Mouse (Mus musculus) hindbrain, embryonic 10.5 days (tissue): ENCODE measurements around the gene Vps37d. TPM values are rescaled to one million over a fixed set of nuclear protein-coding genes. Genes with fewer than 3 reads are reported as not detected.
A peak's percentile ranks its signal among the peaks of the same experiment; 100 is the strongest.
"Not testable (repeated sequence)": the region's sequence is repeated elsewhere in the genome, so short reads cannot be mapped to it uniquely, and the experiment has no call there.

Experiments used
- DNase-seq: peaks from one replicate; pipeline ENCODE4 v3.0.0-alpha.2; 2017; ENCODE audit warnings: low spot score
- H3K27ac ChIP-seq: fragments of 300-500 bp; sonication (generic); 2 replicates; pipeline ENCODE4 v1.5.1; 2016; ENCODE audit warnings: mild to moderate bottlenecking, moderate library complexity
- H3K27me3 ChIP-seq: fragments of 300-500 bp; sonication (generic); 2 replicates; pipeline ENCODE4 v1.6.1; 2016; ENCODE audit warnings: mild to moderate bottlenecking; ENCODE audit not compliant: poor library complexity, insufficient read depth, severe bottlenecking
- H3K36me3 ChIP-seq: fragments of 300-500 bp; sonication (generic); 2 replicates; pipeline ENCODE4 v1.6.1; 2016; ENCODE audit warnings: mild to moderate bottlenecking, moderate library complexity
- H3K4me1 ChIP-seq: fragments of 300-500 bp; sonication (generic); replicated peaks from 2 replicates; pipeline ENCODE4 v1.6.1; 2016; ENCODE audit warnings: mild to moderate bottlenecking
- H3K4me3 ChIP-seq: fragments of 300-500 bp; sonication (generic); 2 replicates; pipeline ENCODE4 v1.5.1; 2016; ENCODE audit warnings: mild to moderate bottlenecking, moderate library complexity
- H3K9me3 ChIP-seq: fragments of 300-500 bp; sonication (generic); 2 replicates; pipeline ENCODE4 v1.6.1; 2016; ENCODE audit warnings: mild to moderate bottlenecking, moderate library complexity
- WGBS: fragments of 180-500 bp; shearing (Covaris S2); methylation state at CpG from one replicate; pipeline ENCODE4 v1.1.7; 2016; 5-methylcytosine and 5-hydroxymethylcytosine counted together
- polyA plus RNA-seq: library from polyadenylated mRNA; unstranded; fragments of >200 nt; fragmentation: Nextera tagmentation; extraction: Ambion mirVana; gene quantifications from 2 replicates; pipeline ENCODE4 v1.2.1, GENCODE M21; 2016

The Vps37d gene
- polyA plus RNA-seq, 1 experiment from 2014 or later: 19.2 TPM

- WGBS: 90% methylated on average over 2 of the region's 2 CpGs
- DNase-seq: no peak
- no peak overlapping the region for H3K27ac ChIP-seq
- H3K27me3 ChIP-seq: peaks cover 3% of the 10 kb centered on the region; the same call in 1 of the 2 replicates
- no peaks in the 10 kb centered on the region for H3K9me3 ChIP-seq
- H3K4me3 ChIP-seq: no peak overlapping the region
- H3K4me1 ChIP-seq: peaks cover 28% of the 10 kb centered on the region
- H3K36me3 ChIP-seq: peaks cover 56% of the 10 kb centered on the region
Measured at GRCm38 (mm10) chr5:135072061-135072460, 6.0 kb downstream of the Vps37d start.

DNA sequence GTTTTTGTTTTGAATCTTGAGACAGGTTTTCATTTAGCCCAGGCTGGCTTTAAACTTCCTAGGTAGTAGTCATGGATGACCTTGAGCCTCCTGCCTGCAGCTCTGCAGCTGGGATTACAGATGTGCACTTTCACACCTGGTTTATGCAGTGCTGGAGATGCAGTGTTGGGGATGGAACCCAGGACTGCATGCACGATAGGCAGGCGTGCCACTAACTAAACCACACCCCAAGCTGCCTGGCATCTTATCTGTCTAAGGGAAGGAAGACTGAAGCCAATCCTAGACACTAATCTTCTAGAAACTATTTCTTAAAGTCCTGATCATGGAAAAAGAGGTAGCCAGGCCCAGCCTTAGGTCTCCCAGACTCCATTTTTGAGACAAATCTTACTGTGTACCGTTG, 7.6 kb downstream of the Vps37d start:
- H3K4me3 ChIP-seq: no peak overlapping the region
- H3K4me1 ChIP-seq: peaks cover 26% of the 10 kb centered on the region
- DNase-seq: no peak
- H3K27ac ChIP-seq: no peak overlapping the region
- 86% methylated on average over 3 of the region's 3 CpGs for WGBS
- peaks cover 3% of the 10 kb centered on the region; the same call in 1 of the 2 replicates for H3K27me3 ChIP-seq
- H3K36me3 ChIP-seq: peaks cover 61% of the 10 kb centered on the region
- no peaks in the 10 kb centered on the region for H3K9me3 ChIP-seq

GRCm38 (mm10) chr5:135066008-135066407, 12.1 kb downstream of the Vps37d start:
- 0 out of 2 replicates have a peak overlapping the region, but pooled peaks have one; percentile 84 for H3K4me3 ChIP-seq
- no peak overlapping the region for H3K27ac ChIP-seq
- WGBS: 91% methylated on average over 3 of the region's 3 CpGs
- DNase-seq: no peak
- peaks cover 28% of the 10 kb centered on the region for H3K4me1 ChIP-seq
- H3K9me3 ChIP-seq: no peaks in the 10 kb centered on the region
- H3K36me3 ChIP-seq: peaks cover 51% of the 10 kb centered on the region
- H3K27me3 ChIP-seq: no peaks in the 10 kb centered on the region

DNA sequence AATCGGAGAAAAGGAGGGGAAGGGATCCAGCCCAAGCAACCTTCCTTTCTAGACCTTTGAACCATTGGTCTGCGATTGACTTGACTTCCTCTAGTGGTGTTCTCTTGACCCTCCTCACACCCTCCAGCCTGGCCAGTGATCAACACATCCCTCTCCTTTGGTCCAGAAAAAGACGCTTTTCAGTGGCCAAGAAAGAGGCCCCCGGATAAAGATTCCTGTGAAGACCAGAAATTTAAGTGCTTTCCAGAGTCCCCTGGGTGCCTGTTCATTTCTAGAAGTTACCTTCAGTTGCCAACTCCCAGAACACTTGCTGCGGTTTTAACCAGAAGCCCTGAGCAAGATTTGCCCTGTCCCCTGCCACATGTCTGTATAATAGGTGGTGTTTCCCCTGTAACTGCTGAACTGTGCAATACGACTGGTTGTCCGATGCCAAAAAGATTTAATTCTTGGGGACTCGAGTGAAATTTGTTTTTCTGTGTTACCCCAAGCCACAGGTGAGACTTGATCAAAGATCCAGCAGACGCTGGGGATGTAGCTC, 13.1 kb downstream of the Vps37d start, which contains the start of gene Bud23:
TSS of gene Bud23 (minus strand) at position 51 of the 538 bp plus-strand sequence.
- Histone ChIP-seq H3K4me1 (peaks cover 28% of the 10 kb centered on the region), H3K27ac (peak within 1 kb of the TSS; percentile 85), H3K36me3 (peaks cover 55% of the 10 kb centered on the region), H3K4me3 (peak within 1 kb of the TSS; percentile 84)
- H3K9me3 ChIP-seq, H3K27me3 ChIP-seq, DNase-seq: not testable (repeated sequence)
- 75% methylated on average over 9 of the region's 9 CpGs for WGBS

DNA sequence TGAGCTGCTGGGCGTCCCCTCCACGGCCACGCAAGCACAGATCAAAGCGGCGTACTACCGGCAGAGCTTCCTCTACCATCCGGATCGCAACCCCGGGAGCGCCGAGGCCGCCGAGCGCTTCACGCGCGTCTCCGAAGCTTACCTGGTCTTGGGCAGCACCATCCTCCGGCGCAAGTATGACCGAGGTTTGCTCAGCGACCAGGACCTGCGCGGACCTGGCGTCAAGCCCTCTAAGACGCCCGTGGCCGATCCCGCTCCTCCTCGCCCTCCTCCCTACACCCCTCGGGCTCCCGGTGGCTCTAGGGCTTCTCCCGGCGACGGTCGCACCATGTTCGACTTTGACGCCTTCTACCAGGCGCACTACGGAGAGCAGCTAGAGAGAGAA, 13.7 kb downstream of the Vps37d start:
- DNase-seq: no peak
- Histone ChIP-seq H3K4me1 (peaks cover 28% of the 10 kb centered on the region), H3K9me3 (no peaks in the 10 kb centered on the region), H3K27me3 (no peaks in the 10 kb centered on the region), H3K27ac (peak overlapping the region; percentile 85), H3K4me3 (peak overlapping the region; percentile 84), H3K36me3 (peaks cover 61% of the 10 kb centered on the region)
- WGBS: under 1% methylated on average over 40 of the region's 40 CpGs

DNA sequence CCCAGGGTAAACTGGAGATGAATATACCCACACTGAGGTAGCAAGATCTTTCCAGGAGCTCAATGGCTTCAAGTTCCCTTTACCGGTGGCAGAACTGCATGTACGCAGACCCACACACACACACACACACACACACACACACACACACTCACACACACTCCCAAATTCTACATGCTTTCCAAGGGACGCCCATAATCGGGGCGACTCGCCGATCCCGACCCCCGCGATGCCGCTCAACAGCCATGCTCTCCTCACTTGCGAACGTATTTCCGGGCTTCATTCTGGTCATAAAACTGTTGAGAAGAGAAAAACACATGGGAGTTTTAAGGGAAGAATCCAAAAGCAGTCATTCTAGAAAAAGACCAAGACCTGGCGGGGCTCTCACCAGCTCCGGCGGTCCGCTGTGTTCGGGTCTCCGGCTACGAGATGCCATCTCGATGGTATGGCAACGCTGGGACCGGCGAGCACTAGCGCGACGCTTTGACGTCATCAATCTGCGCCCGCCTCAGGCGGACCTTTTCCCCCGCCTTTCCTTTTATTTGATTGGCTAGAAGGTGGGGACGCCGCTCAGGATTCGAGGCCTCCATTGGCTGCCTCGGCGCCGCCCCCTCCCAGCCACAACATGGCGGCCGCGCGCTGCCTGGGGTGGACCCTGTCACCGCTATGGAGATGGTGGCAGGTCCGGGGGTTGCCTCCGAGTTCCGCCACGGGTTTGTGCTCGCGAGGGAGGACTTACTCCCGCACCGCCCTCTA, 14.3 kb downstream of the Vps37d start, which contains the start of gene Dnajc30:
TSS of gene Dnajc30 (plus strand) at position 574 of the 753 bp plus-strand sequence.
- H3K27ac ChIP-seq: peak within 1 kb of the TSS; percentile 85
- DNase-seq: peak; percentile 97
- peaks cover 67% of the 10 kb centered on the region for H3K36me3 ChIP-seq
- H3K9me3 ChIP-seq: no peaks in the 10 kb centered on the region
- H3K4me3 ChIP-seq: peak within 1 kb of the TSS; percentile 84
- no peaks in the 10 kb centered on the region for H3K27me3 ChIP-seq
- peaks cover 28% of the 10 kb centered on the region for H3K4me1 ChIP-seq
- WGBS: under 1% methylated on average over 52 of the region's 52 CpGs

DNA sequence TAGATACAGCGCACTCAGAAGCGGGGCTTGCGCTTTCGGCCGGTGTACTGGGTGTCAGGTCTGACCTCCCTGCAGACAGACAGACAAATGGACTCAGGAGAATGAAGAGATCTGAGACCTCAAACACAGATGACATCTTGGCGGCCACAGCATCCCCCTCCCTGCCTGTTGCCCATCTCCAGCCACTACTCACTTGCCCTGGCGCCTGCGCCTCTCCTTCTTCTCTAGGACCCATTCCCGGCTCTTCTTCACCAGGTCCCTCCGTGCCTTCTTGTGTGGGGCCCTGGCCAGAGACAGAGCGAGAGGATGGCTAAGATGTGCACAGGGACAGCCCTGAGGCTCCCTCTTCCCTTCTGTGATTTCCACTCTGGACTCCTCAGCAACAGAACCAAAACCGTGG, 24.7 kb downstream of the Vps37d start:
- Histone ChIP-seq H3K27me3 (no peaks in the 10 kb centered on the region), H3K4me1 (no peaks in the 10 kb centered on the region), H3K36me3 (peaks cover 96% of the 10 kb centered on the region), H3K27ac (no peak overlapping the region), H3K9me3 (no peaks in the 10 kb centered on the region), H3K4me3 (no peak overlapping the region)
- 93% methylated on average over 12 of the region's 12 CpGs for WGBS
- DNase-seq: no peak

DNA sequence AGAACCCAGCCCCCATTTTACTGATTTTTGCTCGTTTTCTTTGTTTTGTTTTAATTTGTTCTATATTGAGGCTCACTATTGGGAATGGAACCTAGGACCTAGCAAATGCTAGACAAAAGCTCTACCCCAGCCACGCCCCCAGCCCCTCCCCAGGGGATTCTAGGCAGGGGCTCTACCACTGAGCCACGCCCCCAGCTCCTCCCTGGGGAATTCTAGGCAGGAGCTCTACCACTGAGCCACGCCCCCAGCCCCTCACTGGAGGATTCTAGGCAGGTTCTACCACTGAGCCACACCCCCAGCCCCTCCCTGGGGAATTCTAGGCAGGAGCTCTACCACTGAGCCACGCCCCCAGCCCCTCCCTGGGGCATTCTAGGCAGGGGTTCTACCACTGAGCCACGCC, 28.8 kb downstream of the Vps37d start:
- H3K27me3 ChIP-seq, H3K27ac ChIP-seq, DNase-seq, H3K4me3 ChIP-seq, H3K9me3 ChIP-seq, H3K4me1 ChIP-seq: not testable (repeated sequence)
- peaks cover 75% of the 10 kb centered on the region for H3K36me3 ChIP-seq
- 88% methylated on average over 6 of the region's 6 CpGs for WGBS

GRCm38 (mm10) chr5:135048539-135048938, 29.5 kb downstream of the Vps37d start:
- DNase-seq: no peak
- no peaks in the 10 kb centered on the region for H3K4me1 ChIP-seq
- no peaks in the 10 kb centered on the region for H3K9me3 ChIP-seq
- WGBS: 94% methylated on average over 5 of the region's 5 CpGs
- H3K4me3 ChIP-seq: no peak overlapping the region
- H3K36me3 ChIP-seq: peaks cover 70% of the 10 kb centered on the region
- no peaks in the 10 kb centered on the region for H3K27me3 ChIP-seq
- no peak overlapping the region for H3K27ac ChIP-seq

DNA sequence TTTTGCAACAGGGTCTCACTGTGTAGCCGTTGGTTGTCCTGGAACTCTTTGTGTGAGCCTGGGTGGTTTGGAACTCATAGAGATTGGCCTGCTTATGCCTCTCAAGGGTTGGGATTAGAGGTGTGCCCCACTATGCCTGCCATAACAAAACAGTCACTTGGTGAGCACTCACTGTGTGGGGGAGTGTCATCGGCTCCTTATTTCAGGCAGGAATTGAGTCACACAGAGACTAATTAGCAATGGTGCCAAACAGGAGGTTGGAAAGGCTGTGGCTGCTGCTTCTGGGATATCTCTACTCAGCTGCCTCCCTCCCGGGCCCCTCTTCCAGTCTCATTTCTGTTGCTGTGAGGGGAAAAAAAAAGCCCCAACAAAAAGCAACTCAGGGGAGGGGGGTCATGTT, 33.5 kb downstream of the Vps37d start:
- Histone ChIP-seq H3K9me3 (no peaks in the 10 kb centered on the region), H3K4me1 (peaks cover 27% of the 10 kb centered on the region), H3K27me3 (0 out of 2 replicates have a peak, but pooled peaks cover 5% of the 10 kb centered on the region), H3K27ac (no peak overlapping the region), H3K36me3 (peaks cover 46% of the 10 kb centered on the region), H3K4me3 (no peak overlapping the region)
- DNase-seq: no peak
- 89% methylated on average over 3 of the region's 3 CpGs for WGBS

GRCm38 (mm10) chr5:135042105-135042788, 35.8 kb downstream of the Vps37d start:
- Histone ChIP-seq H3K4me3 (peak overlapping the region; percentile 35), H3K27me3 (0 out of 2 replicates have a peak, but pooled peaks cover 5% of the 10 kb centered on the region), H3K27ac (no peak overlapping the region), H3K9me3 (no peaks in the 10 kb centered on the region), H3K4me1 (peaks cover 33% of the 10 kb centered on the region), H3K36me3 (peaks cover 54% of the 10 kb centered on the region)
- no peak for DNase-seq
- 26% methylated on average over 21 of the region's 21 CpGs for WGBS

DNA sequence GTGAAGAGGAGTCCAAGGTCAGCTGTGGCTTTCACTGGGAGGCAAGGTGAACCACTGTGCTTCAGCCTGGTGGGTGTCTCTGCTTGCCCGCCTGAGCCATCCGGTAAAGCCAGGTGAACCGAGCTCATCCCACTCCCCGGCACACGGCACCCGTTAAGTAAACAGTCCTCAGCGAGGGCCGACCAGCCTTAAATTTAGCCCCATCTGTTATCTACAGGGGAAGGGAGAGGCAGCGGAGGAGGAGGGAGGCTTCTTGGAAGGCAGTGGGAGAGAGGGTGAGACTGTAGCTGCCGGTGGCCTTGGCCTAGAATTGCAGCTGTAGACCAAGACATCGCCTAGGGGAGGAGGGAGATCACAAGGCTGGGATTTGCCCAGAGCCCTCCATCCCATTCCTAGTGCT, 37.3 kb downstream of the Vps37d start:
- no peak overlapping the region for H3K4me3 ChIP-seq
- peaks cover 53% of the 10 kb centered on the region for H3K36me3 ChIP-seq
- H3K9me3 ChIP-seq: no peaks in the 10 kb centered on the region
- H3K27ac ChIP-seq: peak overlapping the region; percentile 64; the same call in 1 of the 2 replicates
- H3K4me1 ChIP-seq: peaks cover 33% of the 10 kb centered on the region
- WGBS: 75% methylated on average over 11 of the region's 11 CpGs
- H3K27me3 ChIP-seq: 0 out of 2 replicates have a peak, but pooled peaks cover 5% of the 10 kb centered on the region
- DNase-seq: no peak

DNA sequence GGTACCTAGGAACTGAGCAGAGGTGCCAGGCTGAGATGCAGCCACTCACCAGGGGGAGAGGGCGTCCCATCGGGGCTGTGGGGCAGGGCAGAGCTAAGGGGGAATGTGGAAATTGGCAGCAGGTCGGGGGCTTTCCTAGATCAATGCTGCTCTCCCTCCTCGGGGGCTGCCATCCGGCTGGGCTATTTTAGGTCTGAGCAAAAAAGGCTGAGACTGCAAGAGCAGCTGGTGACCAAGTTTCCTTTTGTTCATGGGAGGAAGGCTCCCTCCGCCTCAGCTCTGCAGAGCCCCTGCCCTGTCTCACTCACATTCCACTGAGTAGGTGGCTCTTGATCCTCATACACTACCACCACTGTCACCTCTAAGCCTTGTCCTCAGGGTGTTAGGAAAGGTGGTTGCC, 38.0 kb downstream of the Vps37d start:
- 45% methylated on average over 6 of the region's 6 CpGs for WGBS
- Histone ChIP-seq H3K4me3 (no peak overlapping the region), H3K9me3 (no peaks in the 10 kb centered on the region), H3K27me3 (0 out of 2 replicates have a peak, but pooled peaks cover 5% of the 10 kb centered on the region), H3K4me1 (peaks cover 33% of the 10 kb centered on the region), H3K36me3 (peaks cover 45% of the 10 kb centered on the region), H3K27ac (peak overlapping the region; percentile 64)
- DNase-seq: no peak
